ENCODE assay signal across 4 mouse cellular contexts in the genomic region with DNA sequence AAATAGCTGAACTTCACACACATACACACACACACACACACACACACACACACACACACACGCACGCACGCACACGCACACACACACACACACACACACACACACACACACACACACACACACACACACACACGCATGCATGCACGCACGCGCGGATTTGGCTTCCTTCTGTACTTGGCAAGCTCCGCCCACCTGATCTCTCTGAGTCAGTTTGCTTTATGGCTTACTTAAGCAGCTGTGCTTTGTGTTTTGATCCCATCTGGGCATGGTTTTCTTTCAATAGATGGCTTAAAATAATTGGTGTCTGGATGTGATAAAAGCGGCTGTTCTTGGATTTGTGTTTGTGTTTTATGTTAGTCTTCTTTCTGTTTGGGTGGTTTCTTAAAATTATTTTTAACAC. TPM values are rescaled to one million over a fixed set of nuclear protein-coding genes. Genes with fewer than 3 reads are reported as not detected.
"Had no signal": no experiment of that assay in that cellular context is flagged by ENCODE, and none has a peak within 500 bp of the region (broad histone marks: within the 10 kb centered on the region; RNA-seq: fewer than 3 reads in every experiment).

No protein-coding gene starts in this region.

RNA-seq across cellular contexts. Expression of gene Fam155a, which starts 29.4 kb away (rescaled TPM):
- total RNA-seq: megakaryocyte-erythroid progenitor cell, adult 5-6 weeks; monocyte, adult 5-6 weeks had no signal
- polyA plus RNA-seq: liver, postnatal 0 days; testis, adult 2 months had no signal
